Mouse (Mus musculus): ENCODE results near the gene Slc38a10. TPM values are rescaled to one million over a fixed set of nuclear protein-coding genes. Genes with fewer than 3 reads are reported as not detected.

The Slc38a10 gene
- total and polyA plus RNA-seq, 3 experiments: 78.2 to 80.7 TPM; not detected in 1

- no peaks in the 10 kb centered on the region for H3K27me3 ChIP-seq (ENCODE audit: control insufficient read depth in 1 of 2, insufficient read depth in 2 of 2, low read length in 2 of 2)
- no peaks in the 10 kb centered on the region for H3K9me3 ChIP-seq (replicated peaks; ENCODE audit: insufficient read depth, low read length)
- no peak overlapping the region for H3K27ac ChIP-seq (ENCODE audit: control insufficient read depth, low read depth, low read length)
- no peaks in the 10 kb centered on the region for H3K79me2 ChIP-seq (ENCODE audit: control insufficient read depth, insufficient read depth, low read length, poor library complexity)
- no peak for TF ChIP-seq MAFK (IDR thresholded peaks at IDR 0.05; ENCODE audit: borderline replicate concordance, low read depth, low read length)
- TF ChIP-seq ETS1 (IDR thresholded peaks at IDR 0.05; ENCODE audit: low read depth, low read length): no peak
- TF ChIP-seq BHLHE40 (IDR thresholded peaks at IDR 0.05; ENCODE audit: borderline replicate concordance, low read depth, low read length): no peak
- no peak for TF ChIP-seq RAD21 (IDR thresholded peaks at IDR 0.05; ENCODE audit: low read depth, low read length)
- TF ChIP-seq E2F4 (IDR thresholded peaks at IDR 0.05; ENCODE audit: borderline replicate concordance, low read depth, low read length): no peak
- TF ChIP-seq SIN3A (IDR thresholded peaks at IDR 0.05; ENCODE audit: low read length): no peak
- peaks cover 0 to 12% of the 10 kb centered on the region in 2 experiments; a peak in 2 of 4 replicates for H3K36me3 ChIP-seq (ENCODE audit: control insufficient read depth in 1 of 2, insufficient read depth in 2 of 2, low read length in 2 of 2)
- no peak overlapping the region for H3K9ac ChIP-seq (ENCODE audit: control insufficient read depth, low read depth, low read length, poor library complexity, severe bottlenecking)
- H3K4me3 ChIP-seq (ENCODE audit: control insufficient read depth in 1 of 2, insufficient read depth in 1 of 2, low read depth in 2 of 2, low read length in 2 of 2): no peak overlapping the region
- no peaks in the 10 kb centered on the region for H3K4me1 ChIP-seq (ENCODE audit: control insufficient read depth in 1 of 2, insufficient read depth in 2 of 2, low read length in 2 of 2)
- DNase-seq (ENCODE audit: low read depth, low spot score): no peak
Measured at GRCm38 (mm10) chr11:120122126-120122525, 29.0 kb downstream of the Slc38a10 start.

GRCm38 (mm10) chr11:120120642-120121420 lies 30.3 kb downstream of the Slc38a10 start:
- Histone ChIP-seq H3K4me1 (ENCODE audit: control insufficient read depth in 1 of 2, insufficient read depth in 2 of 2, low read length in 2 of 2) (no peaks in the 10 kb centered on the region), H3K27me3 (ENCODE audit: control insufficient read depth in 1 of 2, insufficient read depth in 2 of 2, low read length in 2 of 2) (no peaks in the 10 kb centered on the region), H3K9me3 (replicated peaks; ENCODE audit: insufficient read depth, low read length) (no peaks in the 10 kb centered on the region), H3K79me2 (ENCODE audit: control insufficient read depth, insufficient read depth, low read length, poor library complexity) (no peaks in the 10 kb centered on the region), H3K4me3 (ENCODE audit: control insufficient read depth in 1 of 2, insufficient read depth in 1 of 2, low read depth in 2 of 2, low read length in 2 of 2) (no peak overlapping the region), H3K9ac (ENCODE audit: control insufficient read depth, low read depth, low read length, poor library complexity, severe bottlenecking) (no peak overlapping the region), H3K36me3 (ENCODE audit: control insufficient read depth in 1 of 2, insufficient read depth in 2 of 2, low read length in 2 of 2) (peaks cover 0 to 12% of the 10 kb centered on the region in 2 experiments; a peak in 2 of 4 replicates), H3K27ac (ENCODE audit: control insufficient read depth, low read depth, low read length) (no peak overlapping the region)
- TF ChIP-seq POLR2AphosphoS5 (IDR thresholded peaks at IDR 0.05; ENCODE audit: borderline replicate concordance, low read depth, low read length): no peak
- TF ChIP-seq CTCF (IDR thresholded peaks at IDR 0.05 in 2 of 3, conservative IDR thresholded peaks at IDR 0.05 in 1 of 3; ENCODE audit: control insufficient read depth in 1 of 3, insufficient read depth in 1 of 3, low read depth in 2 of 3, low read length in 3 of 3, poor library complexity in 1 of 3, severe bottlenecking in 1 of 3): peak; percentile 60 to 85 (median 67)
- no peak for TF ChIP-seq ZMIZ1 (IDR thresholded peaks at IDR 0.05; ENCODE audit: low read depth, low read length)
- TF ChIP-seq USF1 (IDR thresholded peaks at IDR 0.05; ENCODE audit: low read depth, low read length): no peak
- TF ChIP-seq ZNF384 (IDR thresholded peaks at IDR 0.05; ENCODE audit: low read depth, low read length): no peak
- no peak for TF ChIP-seq MYC (IDR thresholded peaks at IDR 0.05; ENCODE audit: low read depth, low read length)
- no peak for TF ChIP-seq TCF12 (IDR thresholded peaks at IDR 0.05; ENCODE audit: low read depth, low read length)
- no peak for TF ChIP-seq SIN3A (IDR thresholded peaks at IDR 0.05; ENCODE audit: low read length)
- TF ChIP-seq NELFE (IDR thresholded peaks at IDR 0.05; ENCODE audit: low read depth, low read length): no peak
- TF ChIP-seq POLR2AphosphoS2 (IDR thresholded peaks at IDR 0.05; ENCODE audit: low read length): no peak
- no peak for TF ChIP-seq ELF1 (IDR thresholded peaks at IDR 0.05; ENCODE audit: low read depth, low read length)
- no peak for TF ChIP-seq ZC3H11A (IDR thresholded peaks at IDR 0.05; ENCODE audit: low read depth, low read length)
- TF ChIP-seq SMC3 (IDR thresholded peaks at IDR 0.05; ENCODE audit: low read depth, low read length): peak; percentile 31
- peak; percentile 19 for TF ChIP-seq RAD21 (IDR thresholded peaks at IDR 0.05; ENCODE audit: low read depth, low read length)
- no peak for TF ChIP-seq NRF1 (IDR thresholded peaks at IDR 0.05; ENCODE audit: insufficient read depth, low read depth, low read length, poor library complexity, severe bottlenecking)
- TF ChIP-seq RCOR1 (IDR thresholded peaks at IDR 0.05; ENCODE audit: low read depth, low read length): no peak
- no peak for TF ChIP-seq GABPA (IDR thresholded peaks at IDR 0.05; ENCODE audit: low read depth, low read length)
- no peak for TF ChIP-seq TBP (IDR thresholded peaks at IDR 0.05; ENCODE audit: low read depth, low read length)
- no peak for TF ChIP-seq ETS1 (IDR thresholded peaks at IDR 0.05; ENCODE audit: low read depth, low read length)
- TF ChIP-seq KAT2A (conservative IDR thresholded peaks at IDR 0.05; ENCODE audit: low read depth, low read length): no peak
- TF ChIP-seq JUND (IDR thresholded peaks at IDR 0.05; ENCODE audit: low read depth, low read length): no peak
- no peak for TF ChIP-seq MEF2A (IDR thresholded peaks at IDR 0.05; ENCODE audit: extremely low read depth, insufficient replicate concordance, low read depth, low read length, poor library complexity, severe bottlenecking)
- DNase-seq (ENCODE audit: low read depth, low spot score): peak; percentile 66

Data from MEL (cell line).